Mouse (Mus musculus) midbrain, embryonic 16.5 days (tissue): ENCODE results near the gene Map2. TPM values are rescaled to one million over a fixed set of nuclear protein-coding genes. Genes with fewer than 3 reads are reported as not detected.
A peak's percentile ranks its signal among the peaks of the same experiment; 100 is the strongest.

ENCODE experiments used
- ATAC-seq: fragments of 200-750 bp; cut with Nextera tagmentation; 2 replicates; pipeline ENCODE4 v1.8.0; 2017; ENCODE audit warnings: moderate TSS enrichment
- H3K27ac ChIP-seq: fragments of 300-500 bp; sonication (generic); 2 replicates; pipeline ENCODE4 v1.5.1; 2014; ENCODE audit warnings: mild to moderate bottlenecking, low read length, mixed read lengths
- H3K27me3 ChIP-seq: fragments of 300-500 bp; sonication (generic); 2 replicates; pipeline ENCODE4 v1.6.1; 2014; ENCODE audit warnings: low read depth, low read length, mixed read lengths; ENCODE audit not compliant: control insufficient read depth, insufficient read depth
- H3K36me3 ChIP-seq: fragments of 300-500 bp; sonication (generic); 2 replicates; pipeline ENCODE4 v1.6.1; 2014; ENCODE audit warnings: mild to moderate bottlenecking, low read length, moderate library complexity, mixed read lengths; ENCODE audit not compliant: control insufficient read depth, insufficient read depth
- H3K4me1 ChIP-seq: fragments of 300-500 bp; sonication (generic); 2 replicates; pipeline ENCODE4 v1.6.1; 2014; ENCODE audit warnings: mild to moderate bottlenecking, low read length, mixed read lengths; ENCODE audit not compliant: control insufficient read depth, insufficient read depth
- H3K4me2 ChIP-seq: fragments of 300-500 bp; sonication (generic); 2 replicates; pipeline ENCODE4 v1.6.1; 2014; ENCODE audit warnings: mild to moderate bottlenecking, low read length, mixed read lengths
- H3K4me3 ChIP-seq: fragments of 300-500 bp; sonication (generic); 2 replicates; pipeline ENCODE4 v1.5.1; 2014; ENCODE audit warnings: low read depth, mild to moderate bottlenecking, low read length, moderate library complexity, mixed read lengths
- H3K9ac ChIP-seq: fragments of 300-500 bp; sonication (generic); 2 replicates; pipeline ENCODE4 v1.6.1; 2014; ENCODE audit warnings: low read depth, low read length, mixed read lengths
- H3K9me3 ChIP-seq: fragments of 300-500 bp; sonication (generic); replicated peaks from 2 replicates; pipeline ENCODE4 v1.6.1; 2014; ENCODE audit warnings: mild to moderate bottlenecking, low read length, mixed read lengths; ENCODE audit not compliant: control insufficient read depth, poor library complexity, severe bottlenecking
- whole genome bisulfite sequencing: fragments of 180-500 bp; shearing (Covaris S2); extraction: QIAGEN DNeasy Blood & Tissue Kit; methylation state at CpG from one replicate; pipeline ENCODE4 v1.1.7; 2014; 5-methylcytosine and 5-hydroxymethylcytosine counted together
- polyA plus RNA-seq: library from polyadenylated mRNA; unstranded; fragments of >200 nt; fragmentation: Nextera tagmentation; extraction: Ambion mirVana; gene quantifications from 2 replicates; pipeline ENCODE4 v1.2.1, GENCODE M21; 2015

Gene Map2
- polyA plus RNA-seq, 1 experiment from 2014 or later, result 430 TPM

- Histone ChIP-seq H3K9ac (no peak overlapping the region), H3K4me1 (no peaks in the 10 kb centered on the region), H3K36me3 (no peaks in the 10 kb centered on the region), H3K4me2 (no peak overlapping the region), H3K27me3 (no peaks in the 10 kb centered on the region), H3K4me3 (no peak overlapping the region), H3K27ac (no peak overlapping the region), H3K9me3 (no peaks in the 10 kb centered on the region)
- no peak for ATAC-seq
- 25% methylated on average over 4 of the region's 4 CpGs for WGBS
Observed at GRCm38 (mm10) chr1:66266231-66266924, 91.3 kb downstream of the Map2 start.

- Histone ChIP-seq H3K4me2 (no peak overlapping the region), H3K27ac (no peak overlapping the region), H3K9ac (no peak overlapping the region), H3K36me3 (no peaks in the 10 kb centered on the region), H3K9me3 (no peaks in the 10 kb centered on the region), H3K4me3 (no peak overlapping the region), H3K4me1 (peaks cover 5% of the 10 kb centered on the region; the same call in 1 of the 2 replicates), H3K27me3 (no peaks in the 10 kb centered on the region)
- 90% methylated on average over 3 of the region's 5 CpGs for WGBS
- ATAC-seq, result 0 out of 2 replicates have a peak, but pooled peaks have one; percentile 51
Observed at GRCm38 (mm10) chr1:66277663-66278062, 102.6 kb downstream of the Map2 start.

GRCm38 (mm10) chr1:66279222-66280009 lies 104.3 kb downstream of the Map2 start:
- H3K9ac ChIP-seq, result no peak overlapping the region
- peak overlapping the region; percentile 26; the same call in 1 of the 2 replicates for H3K27ac ChIP-seq
- H3K27me3 ChIP-seq, result no peaks in the 10 kb centered on the region
- 74% methylated on average over 4 of the region's 4 CpGs for WGBS
- H3K4me3 ChIP-seq, result no peak overlapping the region
- H3K9me3 ChIP-seq, result no peaks in the 10 kb centered on the region
- peaks cover 5% of the 10 kb centered on the region; the same call in 1 of the 2 replicates for H3K4me1 ChIP-seq
- H3K4me2 ChIP-seq, result no peak overlapping the region
- ATAC-seq, result no peak
- H3K36me3 ChIP-seq, result no peaks in the 10 kb centered on the region

GRCm38 (mm10) chr1:66280152-66280551 lies 105.1 kb downstream of the Map2 start:
- Histone ChIP-seq H3K27me3 (no peaks in the 10 kb centered on the region), H3K9me3 (no peaks in the 10 kb centered on the region), H3K4me2 (no peak overlapping the region), H3K9ac (no peak overlapping the region), H3K36me3 (no peaks in the 10 kb centered on the region), H3K27ac (no peak overlapping the region), H3K4me3 (no peak overlapping the region), H3K4me1 (peaks cover 5% of the 10 kb centered on the region; the same call in 1 of the 2 replicates)
- 93% methylated on average over 4 of the region's 4 CpGs for WGBS
- no peak for ATAC-seq

GRCm38 (mm10) chr1:66282447-66282846 lies 107.4 kb downstream of the Map2 start:
- H3K27ac ChIP-seq, result no peak overlapping the region
- H3K9ac ChIP-seq, result no peak overlapping the region
- H3K27me3 ChIP-seq, result no peaks in the 10 kb centered on the region
- H3K36me3 ChIP-seq, result no peaks in the 10 kb centered on the region
- no peak overlapping the region for H3K4me3 ChIP-seq
- WGBS, result 55% methylated on average over 3 of the region's 3 CpGs
- peaks cover 5% of the 10 kb centered on the region; the same call in 1 of the 2 replicates for H3K4me1 ChIP-seq
- no peak overlapping the region for H3K4me2 ChIP-seq
- no peak for ATAC-seq
- H3K9me3 ChIP-seq, result no peaks in the 10 kb centered on the region

GRCm38 (mm10) chr1:66288987-66289386 lies 113.9 kb downstream of the Map2 start:
- Histone ChIP-seq H3K4me3 (no peak overlapping the region), H3K4me1 (no peaks in the 10 kb centered on the region), H3K9me3 (no peaks in the 10 kb centered on the region), H3K4me2 (no peak overlapping the region), H3K36me3 (no peaks in the 10 kb centered on the region), H3K9ac (no peak overlapping the region), H3K27me3 (no peaks in the 10 kb centered on the region), H3K27ac (no peak overlapping the region)
- no peak for ATAC-seq
- WGBS, result 90% methylated on average over 4 of the region's 4 CpGs

GRCm38 (mm10) chr1:66292121-66292881 lies 117.2 kb downstream of the Map2 start:
- no peaks in the 10 kb centered on the region for H3K27me3 ChIP-seq
- no peak overlapping the region for H3K9ac ChIP-seq
- H3K27ac ChIP-seq, result no peak overlapping the region
- H3K4me2 ChIP-seq, result no peak overlapping the region
- no peaks in the 10 kb centered on the region for H3K9me3 ChIP-seq
- H3K4me3 ChIP-seq, result no peak overlapping the region
- no peaks in the 10 kb centered on the region for H3K36me3 ChIP-seq
- no peak for ATAC-seq
- H3K4me1 ChIP-seq, result no peaks in the 10 kb centered on the region; the same call in 1 of the 2 replicates
- 80% methylated on average over 3 of the region's 3 CpGs for WGBS

- Histone ChIP-seq H3K27ac (no peak overlapping the region), H3K9me3 (no peaks in the 10 kb centered on the region), H3K4me3 (no peak overlapping the region), H3K27me3 (no peaks in the 10 kb centered on the region), H3K4me2 (no peak overlapping the region), H3K9ac (no peak overlapping the region), H3K36me3 (no peaks in the 10 kb centered on the region), H3K4me1 (peaks cover 2% of the 10 kb centered on the region; the same call in 1 of the 2 replicates)
- no peak for ATAC-seq
- WGBS, result 72% methylated on average over 6 of the region's 6 CpGs
Observed at GRCm38 (mm10) chr1:66299376-66299775, 124.3 kb downstream of the Map2 start.
